ENCODE assay signal across 18 mouse cellular contexts in the genomic region with DNA sequence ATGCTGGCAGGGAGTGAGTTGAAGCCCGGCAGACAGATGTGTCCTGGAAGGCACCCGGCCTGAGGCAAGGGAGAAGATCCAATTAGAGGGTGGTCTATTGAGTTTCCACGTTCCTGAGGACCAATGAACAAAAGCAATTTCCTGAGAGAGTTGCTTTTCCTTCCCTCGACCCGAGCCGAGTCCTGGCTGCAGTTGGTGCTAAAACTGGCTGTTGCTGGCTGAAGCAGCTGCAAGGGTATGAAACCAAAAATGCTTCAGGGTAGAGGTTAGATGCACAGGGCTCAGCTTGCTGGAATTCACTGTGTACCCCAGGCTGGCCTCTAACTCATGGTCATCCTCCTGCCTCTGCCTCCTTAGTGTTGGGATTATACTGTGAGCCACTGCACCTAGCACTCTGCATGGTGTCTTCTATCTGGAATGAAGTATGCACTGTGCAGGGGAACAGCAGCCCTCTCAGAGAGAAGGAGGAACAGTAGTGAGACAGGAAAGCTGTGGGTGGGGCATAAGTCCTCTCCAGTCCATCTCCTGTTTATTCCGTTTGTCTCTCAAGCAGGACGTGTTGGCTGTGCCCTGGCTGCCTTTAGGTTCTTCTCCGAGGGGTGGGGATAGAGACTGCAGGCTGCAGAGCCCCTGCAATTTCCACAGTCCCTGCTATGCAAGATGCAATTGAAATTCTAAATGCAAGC. TPM values are rescaled to one million over a fixed set of nuclear protein-coding genes. Genes with fewer than 3 reads are reported as not detected.
DNase-seq lines count a peak whose midpoint lies in the region; ATAC-seq and TF ChIP-seq lines count a peak whose summit lies in the region.
"Had no signal": no experiment of that assay in that cellular context is flagged by ENCODE, and none has a peak within 500 bp of the region (broad histone marks: within the 10 kb centered on the region; RNA-seq: fewer than 3 reads in every experiment).

No protein-coding gene starts in this region.

- WGBS in lung, adult 2 months = 29% methylated on average over 9 of the region's 9 CpGs

- no peak for TF ChIP-seq POLR2A in lung, adult 2 months (IDR thresholded peaks at IDR 0.05; ENCODE audit: borderline replicate concordance, extremely low read depth, low read depth, low read length)

- ATAC-seq in monocyte, adult 5-6 weeks (replicated peaks; ENCODE audit: insufficient number of reproducible peaks, low FRiP score, low TSS enrichment, poor library complexity, severe bottlenecking) = no peak
- ATAC-seq: CD4-positive, CD25-positive, alpha-beta regulatory T cell, adult 4 months; forebrain, postnatal 0 days; inflammation-experienced regulatory T-cells, adult 6 months had no signal

- no peak overlapping the region for H3K4me3 ChIP-seq in lung, adult 2 months (replicated peaks; ENCODE audit: extremely low read depth, low read depth, low read length)
- H3K4me3 ChIP-seq: forebrain, embryonic 10.5 days; heart, embryonic 12.5 days; neural tube, embryonic 12.5 days had no signal

- H3K4me1 ChIP-seq in lung, adult 2 months (ENCODE audit: control insufficient read depth, insufficient read depth, low read length) = peaks cover 4% of the 10 kb centered on the region; the same call in 1 of the 2 replicates
- H3K4me1 ChIP-seq: neural tube, embryonic 12.5 days had no signal

- peak; percentile 83 for DNase-seq in heart, adult 11 months
- no peak for DNase-seq in heart, adult 8-10 months (ENCODE audit: low spot score)
- DNase-seq in lung, adult 2 months = no peak
- no peak for DNase-seq in lung, postnatal 25 days (ENCODE audit: low spot score)
- peak; percentile 14 for DNase-seq in lung, postnatal 14 days
- no peak for DNase-seq in layer of hippocampus, postnatal 25 days (ENCODE audit: extremely low spot score in 1 of 2, low spot score in 1 of 2)
- DNase-seq: adrenal gland, postnatal 25 days; cerebellum, adult 11 months; cerebellum, postnatal 10 days; forebrain, postnatal 0 days; kidney, adult 8-10 months; thymus, postnatal 14 days had no signal

- TF ChIP-seq CTCF in lung, adult 2 months (IDR thresholded peaks at IDR 0.05; ENCODE audit: insufficient read depth, low read length) = peak; percentile 28; the same call in 1 of the 2 replicates

RNA-seq across cellular contexts. Expression of gene Rps6ka2, which starts 24.4 kb away (rescaled TPM):
- total RNA-seq in heart, adult 8-10 months (2022) = 10 to 100 TPM; 44.5 to 56.3 (median 52.4) TPM
- 20.1 and 24.7 TPM in 2 replicates for polyA plus RNA-seq in lung, adult 2 months (2012; rRNA removed)
- total RNA-seq in layer of hippocampus, postnatal 25 days (2021) = 10 to 100 TPM; 34.3 TPM
- total RNA-seq in monocyte, adult 5-6 weeks (2017) = 20.2 to 30.6 TPM (median 22.7 TPM) in 3 replicates

Comparison
In these comparisons a context has a peak if more than half of its experiments do, and no peak if none do; other contexts are left out.
1. DNase-seq: peak in heart, adult 11 months (single experiment) and lung, postnatal 14 days (single experiment); none in heart, adult 8-10 months (single experiment), lung, adult 2 months (single experiment), lung, postnatal 25 days (single experiment) and layer of hippocampus, postnatal 25 days (0 of 2).